Mouse (Mus musculus) neural tube, embryonic 12.5 days (tissue): ENCODE measurements around the gene 4930544G11Rik. TPM values are rescaled to one million over a fixed set of nuclear protein-coding genes. Genes with fewer than 3 reads are reported as not detected.

Experiments
- ATAC-seq: fragments of 200-750 bp; cut with Nextera tagmentation; 2 replicates; pipeline ENCODE4 v1.8.0; 2017; ENCODE audit warnings: low read depth, mild to moderate bottlenecking, moderate TSS enrichment, moderate library complexity; ENCODE audit not compliant: low FRiP score
- H3K27ac ChIP-seq: fragments of 300-500 bp; sonication (generic); 2 replicates; pipeline ENCODE4 v1.5.1; 2016
- H3K27me3 ChIP-seq: fragments of 300-500 bp; sonication (generic); replicated peaks from 2 replicates; pipeline ENCODE4 v1.6.1; 2016; ENCODE audit warnings: mild to moderate bottlenecking
- H3K36me3 ChIP-seq: fragments of 300-500 bp; sonication (generic); 2 replicates; pipeline ENCODE4 v1.6.1; 2016; ENCODE audit warnings: mild to moderate bottlenecking
- H3K4me1 ChIP-seq: fragments of 300-500 bp; sonication (generic); 2 replicates; pipeline ENCODE4 v1.6.1; 2016
- H3K4me2 ChIP-seq: fragments of 300-500 bp; sonication (generic); replicated peaks from 2 replicates; pipeline ENCODE4 v1.6.1; 2016; ENCODE audit warnings: mild to moderate bottlenecking
- H3K4me3 ChIP-seq: fragments of 300-500 bp; sonication (generic); 2 replicates; pipeline ENCODE4 v1.5.1; 2016
- H3K9ac ChIP-seq: fragments of 300-500 bp; sonication (generic); 2 replicates; pipeline ENCODE4 v1.6.1; 2016; ENCODE audit warnings: mild to moderate bottlenecking
- H3K9me3 ChIP-seq: fragments of 300-500 bp; sonication (generic); 2 replicates; pipeline ENCODE4 v1.6.1; 2016; ENCODE audit warnings: mild to moderate bottlenecking
- WGBS: fragments of 180-500 bp; shearing (Covaris S2); methylation state at CpG from one replicate; pipeline ENCODE4 v1.1.7; 2016; 5-methylcytosine and 5-hydroxymethylcytosine counted together
- polyA plus RNA-seq: library from polyadenylated mRNA; unstranded; fragments of >200 nt; fragmentation: Nextera tagmentation; extraction: Ambion mirVana; gene quantifications from 2 replicates; pipeline ENCODE4 v1.2.1, GENCODE M21; 2016

The 4930544G11Rik gene
- polyA plus RNA-seq: not detected in 2 replicates

GRCm38 (mm10) chr6:65952309-65952708, at the start of gene 4930544G11Rik:
Gene 4930544G11Rik (plus strand): TSS chr6:65952609.
- H3K4me2 ChIP-seq: no peak within 1 kb of the TSS
- no peak for ATAC-seq
- no peak within 1 kb of the TSS for H3K4me3 ChIP-seq
- H3K9me3 ChIP-seq: no peaks in the 10 kb centered on the region
- H3K27me3 ChIP-seq: no peaks in the 10 kb centered on the region
- H3K36me3 ChIP-seq: no peaks in the 10 kb centered on the region
- no peak within 1 kb of the TSS for H3K9ac ChIP-seq
- H3K27ac ChIP-seq: no peak within 1 kb of the TSS
- 95% methylated on average over 10 of the region's 10 CpGs for WGBS
- no peaks in the 10 kb centered on the region for H3K4me1 ChIP-seq

- no peak for ATAC-seq
- no peaks in the 10 kb centered on the region for H3K27me3 ChIP-seq
- no peak overlapping the region for H3K9ac ChIP-seq
- no peak overlapping the region for H3K4me3 ChIP-seq
- no peaks in the 10 kb centered on the region for H3K4me1 ChIP-seq
- H3K4me2 ChIP-seq: no peak overlapping the region
- H3K27ac ChIP-seq: no peak overlapping the region
- H3K9me3 ChIP-seq: no peaks in the 10 kb centered on the region
- 85% methylated on average over 2 of the region's 2 CpGs for WGBS
- H3K36me3 ChIP-seq: no peaks in the 10 kb centered on the region
Measured at GRCm38 (mm10) chr6:65906657-65907182, 45.7 kb upstream of the 4930544G11Rik start.

GRCm38 (mm10) chr6:65915421-65915820, 37.0 kb upstream of the 4930544G11Rik start:
- ATAC-seq: no peak
- H3K27me3 ChIP-seq: no peaks in the 10 kb centered on the region
- no peak overlapping the region for H3K4me2 ChIP-seq
- H3K9me3 ChIP-seq: no peaks in the 10 kb centered on the region
- no peak overlapping the region for H3K27ac ChIP-seq
- H3K4me3 ChIP-seq: no peak overlapping the region
- 58% methylated on average over 5 of the region's 5 CpGs for WGBS
- H3K36me3 ChIP-seq: no peaks in the 10 kb centered on the region
- no peaks in the 10 kb centered on the region for H3K4me1 ChIP-seq
- H3K9ac ChIP-seq: no peak overlapping the region

DNA sequence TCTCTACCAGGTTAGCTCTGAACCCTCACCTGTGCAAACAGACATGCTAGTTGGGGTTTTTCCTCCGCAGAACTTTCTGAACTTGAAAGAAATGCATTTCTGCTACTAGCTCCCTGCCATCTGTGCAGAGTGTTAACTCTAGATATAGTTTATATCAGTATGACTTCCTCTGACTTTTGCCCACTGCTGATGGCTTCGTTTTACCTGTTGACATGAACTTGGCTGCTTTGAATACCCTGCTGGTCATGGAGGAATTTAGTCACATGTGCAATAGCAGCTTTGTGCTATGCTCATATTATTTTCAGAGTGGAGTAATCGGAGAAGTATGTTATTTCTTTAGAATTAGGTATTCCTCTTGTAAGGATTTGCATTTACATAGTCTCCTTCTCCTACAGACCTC, 30.7 kb upstream of the 4930544G11Rik start:
- ATAC-seq: no peak
- H3K36me3 ChIP-seq: no peaks in the 10 kb centered on the region
- H3K9ac ChIP-seq: no peak overlapping the region
- no peak overlapping the region for H3K4me2 ChIP-seq
- H3K4me1 ChIP-seq: peaks cover 13% of the 10 kb centered on the region
- no peaks in the 10 kb centered on the region for H3K9me3 ChIP-seq
- no peak overlapping the region for H3K27ac ChIP-seq
- no peak overlapping the region for H3K4me3 ChIP-seq
- no peaks in the 10 kb centered on the region for H3K27me3 ChIP-seq
- 82% methylated on average over 3 of the region's 3 CpGs for WGBS

DNA sequence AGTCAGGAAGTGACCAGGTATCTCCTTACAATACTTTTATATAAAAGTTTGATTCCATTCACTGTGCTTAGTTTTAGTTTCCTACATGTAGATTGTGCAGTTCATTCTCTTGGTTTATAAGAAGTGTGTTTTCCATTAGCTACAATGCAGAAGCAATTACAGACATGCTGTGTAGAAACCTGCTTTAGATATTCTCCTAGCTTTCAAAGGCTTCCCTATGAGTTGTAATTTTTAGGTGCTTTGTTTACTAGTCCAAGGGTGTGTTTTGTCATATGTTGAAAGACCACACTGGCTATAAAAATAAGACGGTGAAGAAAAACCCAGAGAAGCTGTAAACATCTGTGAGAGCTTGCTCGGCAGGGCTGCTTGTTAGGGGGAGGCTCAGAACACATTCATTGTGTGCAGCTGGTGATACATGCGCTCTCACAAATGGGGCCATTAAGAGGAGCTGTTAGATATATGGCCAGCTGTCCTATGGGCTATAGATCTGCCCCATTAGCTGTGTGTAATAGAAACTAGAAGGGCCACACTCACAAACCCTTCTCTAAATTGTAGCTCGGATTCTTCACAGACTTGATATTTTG, 28.8 kb upstream of the 4930544G11Rik start:
- WGBS: 18% methylated on average over 4 of the region's 4 CpGs
- H3K27me3 ChIP-seq: no peaks in the 10 kb centered on the region
- no peak overlapping the region for H3K9ac ChIP-seq
- no peaks in the 10 kb centered on the region for H3K36me3 ChIP-seq
- H3K4me2 ChIP-seq: no peak overlapping the region
- no peak overlapping the region for H3K4me3 ChIP-seq
- ATAC-seq: peak; percentile 80; the same call in 1 of the 2 replicates
- H3K4me1 ChIP-seq: peaks cover 13% of the 10 kb centered on the region
- H3K9me3 ChIP-seq: no peaks in the 10 kb centered on the region
- H3K27ac ChIP-seq: no peak overlapping the region

DNA sequence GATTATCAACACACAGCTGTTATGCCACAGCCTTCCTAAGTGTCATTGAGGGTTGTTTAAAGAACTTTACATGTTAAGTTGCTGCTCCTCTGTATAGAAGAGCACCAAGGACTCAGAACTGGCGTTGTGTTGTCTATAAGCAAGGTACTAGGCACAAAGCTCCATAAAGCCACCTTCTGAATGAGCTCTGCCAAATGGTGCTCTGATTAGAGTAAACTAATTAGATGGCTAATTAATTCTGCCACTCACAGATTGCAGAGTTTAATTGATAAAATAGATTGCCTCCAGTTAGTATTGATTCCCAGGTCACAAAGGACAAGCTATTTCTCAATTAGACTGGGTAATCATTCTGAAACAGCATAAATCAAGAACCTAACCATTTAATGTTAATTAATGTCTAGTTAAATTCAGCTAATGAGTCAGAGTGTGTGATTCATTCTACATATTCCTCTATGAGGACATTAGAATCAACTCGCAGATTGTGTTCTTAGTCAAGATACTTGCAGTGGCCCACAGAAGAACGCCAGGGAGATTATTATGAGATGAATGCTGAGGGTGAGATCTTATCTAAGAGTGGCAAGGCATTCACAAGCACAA, 26.6 kb upstream of the 4930544G11Rik start:
- H3K27ac ChIP-seq: no peak overlapping the region
- H3K36me3 ChIP-seq: no peaks in the 10 kb centered on the region
- H3K4me2 ChIP-seq: no peak overlapping the region
- peaks cover 13% of the 10 kb centered on the region for H3K4me1 ChIP-seq
- no peaks in the 10 kb centered on the region for H3K9me3 ChIP-seq
- no peak overlapping the region for H3K4me3 ChIP-seq
- H3K9ac ChIP-seq: no peak overlapping the region
- peak; percentile 51 for ATAC-seq
- WGBS: 73% methylated on average over 3 of the region's 3 CpGs
- H3K27me3 ChIP-seq: no peaks in the 10 kb centered on the region

DNA sequence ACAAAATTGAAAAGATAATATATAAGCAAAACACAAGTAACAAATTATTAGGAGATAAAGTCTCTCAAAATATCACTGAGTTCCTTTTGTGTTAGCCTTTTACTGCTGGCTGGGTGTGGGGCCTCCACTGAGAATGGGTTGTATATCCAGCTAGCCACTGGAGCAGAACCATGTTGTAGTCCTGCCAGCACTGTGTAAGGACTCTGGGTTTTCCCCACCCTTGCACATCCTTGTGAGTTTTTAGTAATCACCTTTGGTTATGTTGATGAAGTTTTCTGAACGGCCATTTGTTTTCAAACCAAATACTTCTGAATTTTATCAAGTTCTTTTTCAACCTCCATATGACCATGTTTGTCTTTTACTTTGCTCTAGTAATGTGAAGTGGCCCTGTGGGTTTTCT, 21.9 kb upstream of the 4930544G11Rik start:
- H3K36me3 ChIP-seq: no peaks in the 10 kb centered on the region
- no peak overlapping the region for H3K4me3 ChIP-seq
- H3K27ac ChIP-seq: no peak overlapping the region
- H3K27me3 ChIP-seq: no peaks in the 10 kb centered on the region
- H3K9ac ChIP-seq: no peak overlapping the region
- peaks cover 8% of the 10 kb centered on the region for H3K4me1 ChIP-seq
- no peak for ATAC-seq
- 84% methylated on average over 1 of the region's 1 CpGs for WGBS
- no peaks in the 10 kb centered on the region for H3K9me3 ChIP-seq
- no peak overlapping the region for H3K4me2 ChIP-seq

DNA sequence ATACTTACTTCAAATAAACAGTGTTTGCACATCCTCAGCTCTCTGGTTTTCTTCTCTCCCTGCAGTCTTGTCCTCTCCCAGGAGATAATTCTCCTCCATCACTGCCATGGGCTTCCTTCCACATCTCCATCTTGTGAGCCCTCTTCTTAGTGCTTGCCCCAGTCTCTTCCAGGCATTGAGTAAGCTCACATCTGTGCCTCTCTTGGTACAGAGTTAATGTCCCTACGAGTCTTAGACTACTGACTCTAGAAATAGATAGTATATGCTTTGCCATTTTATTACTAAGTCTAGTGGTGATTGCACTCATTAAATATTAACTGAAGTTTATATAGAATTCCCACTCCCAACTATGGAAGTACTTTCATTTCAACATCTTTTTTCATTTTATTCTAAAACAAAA, 19.6 kb upstream of the 4930544G11Rik start:
- Histone ChIP-seq H3K9ac (no peak overlapping the region), H3K4me3 (no peak overlapping the region), H3K4me2 (no peak overlapping the region), H3K36me3 (no peaks in the 10 kb centered on the region), H3K4me1 (peaks cover 8% of the 10 kb centered on the region), H3K27ac (no peak overlapping the region), H3K9me3 (no peaks in the 10 kb centered on the region), H3K27me3 (no peaks in the 10 kb centered on the region)
- WGBS: 25% methylated on average over 1 of the region's 1 CpGs
- ATAC-seq: no peak

- no peaks in the 10 kb centered on the region for H3K27me3 ChIP-seq
- H3K9me3 ChIP-seq: no peaks in the 10 kb centered on the region
- ATAC-seq: peak; percentile 84
- no peaks in the 10 kb centered on the region for H3K36me3 ChIP-seq
- H3K9ac ChIP-seq: no peak overlapping the region
- peaks cover 8% of the 10 kb centered on the region for H3K4me1 ChIP-seq
- H3K4me2 ChIP-seq: no peak overlapping the region
- H3K27ac ChIP-seq: no peak overlapping the region
- WGBS: 15% methylated on average over 4 of the region's 4 CpGs
- no peak overlapping the region for H3K4me3 ChIP-seq
Measured at GRCm38 (mm10) chr6:65933177-65933576, 19.2 kb upstream of the 4930544G11Rik start.

DNA sequence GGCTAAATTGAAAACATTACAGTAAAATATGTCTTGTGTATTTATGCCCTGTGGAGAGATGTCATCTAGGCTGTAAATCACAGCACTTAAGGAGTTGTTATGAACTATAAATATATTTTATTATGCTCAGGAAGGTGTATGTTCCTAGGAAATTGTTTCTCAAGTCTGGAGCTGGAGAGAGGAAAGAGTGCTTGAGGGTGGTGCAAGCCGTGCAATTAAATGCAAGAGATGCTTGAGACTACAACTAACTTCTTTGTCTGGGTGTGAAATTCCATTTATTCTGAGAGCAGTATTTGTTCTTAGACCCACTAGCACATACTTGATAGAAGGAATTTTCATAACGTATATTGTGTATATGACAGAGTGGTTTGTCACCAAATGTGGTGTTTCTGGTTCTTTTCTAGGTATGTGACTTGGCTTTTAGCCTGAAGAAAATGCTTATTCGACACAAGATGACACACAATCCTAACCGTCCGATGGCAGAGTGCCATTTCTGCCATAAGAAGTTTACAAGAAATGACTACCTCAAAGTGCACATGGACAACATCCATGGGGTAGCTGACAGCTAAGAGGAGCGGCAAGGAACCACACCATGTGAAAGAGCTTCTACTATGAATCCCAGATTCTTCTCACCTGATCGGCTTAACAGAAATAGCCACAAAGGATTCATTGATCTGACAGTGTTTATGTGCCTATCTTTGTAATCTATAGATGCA, 16.7 kb upstream of the 4930544G11Rik start:
- ATAC-seq: no peak
- no peak overlapping the region for H3K4me2 ChIP-seq
- peaks cover 8% of the 10 kb centered on the region for H3K4me1 ChIP-seq
- H3K27ac ChIP-seq: no peak overlapping the region
- H3K27me3 ChIP-seq: no peaks in the 10 kb centered on the region
- WGBS: 91% methylated on average over 7 of the region's 7 CpGs
- no peak overlapping the region for H3K9ac ChIP-seq
- H3K4me3 ChIP-seq: no peak overlapping the region
- no peaks in the 10 kb centered on the region for H3K9me3 ChIP-seq
- H3K36me3 ChIP-seq: no peaks in the 10 kb centered on the region

DNA sequence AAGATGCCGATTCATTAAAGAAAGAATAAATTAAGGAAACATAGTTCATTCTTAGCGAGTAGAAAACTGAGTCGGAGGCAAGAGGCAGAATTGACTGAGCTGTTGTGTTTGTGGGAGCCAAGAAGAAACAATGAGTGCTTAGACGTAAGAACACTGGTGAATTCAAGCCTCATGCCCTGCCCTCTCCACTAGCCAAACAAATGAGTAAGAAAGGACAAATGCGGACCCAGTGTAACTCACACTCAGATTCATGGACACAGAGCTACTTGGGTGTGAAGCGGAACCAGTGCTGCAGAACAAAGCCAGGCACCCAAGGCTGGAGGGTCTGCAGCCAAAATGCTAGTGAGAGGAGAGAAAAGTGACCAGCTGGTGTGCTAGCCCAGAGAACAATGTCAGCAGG, 1.9 kb upstream of the 4930544G11Rik start:
- H3K9ac ChIP-seq: no peak overlapping the region
- no peaks in the 10 kb centered on the region for H3K9me3 ChIP-seq
- H3K27me3 ChIP-seq: no peaks in the 10 kb centered on the region
- H3K4me2 ChIP-seq: no peak overlapping the region
- WGBS: 75% methylated on average over 6 of the region's 6 CpGs
- no peaks in the 10 kb centered on the region for H3K4me1 ChIP-seq
- H3K27ac ChIP-seq: no peak overlapping the region
- no peak for ATAC-seq
- H3K36me3 ChIP-seq: no peaks in the 10 kb centered on the region
- no peak overlapping the region for H3K4me3 ChIP-seq

DNA sequence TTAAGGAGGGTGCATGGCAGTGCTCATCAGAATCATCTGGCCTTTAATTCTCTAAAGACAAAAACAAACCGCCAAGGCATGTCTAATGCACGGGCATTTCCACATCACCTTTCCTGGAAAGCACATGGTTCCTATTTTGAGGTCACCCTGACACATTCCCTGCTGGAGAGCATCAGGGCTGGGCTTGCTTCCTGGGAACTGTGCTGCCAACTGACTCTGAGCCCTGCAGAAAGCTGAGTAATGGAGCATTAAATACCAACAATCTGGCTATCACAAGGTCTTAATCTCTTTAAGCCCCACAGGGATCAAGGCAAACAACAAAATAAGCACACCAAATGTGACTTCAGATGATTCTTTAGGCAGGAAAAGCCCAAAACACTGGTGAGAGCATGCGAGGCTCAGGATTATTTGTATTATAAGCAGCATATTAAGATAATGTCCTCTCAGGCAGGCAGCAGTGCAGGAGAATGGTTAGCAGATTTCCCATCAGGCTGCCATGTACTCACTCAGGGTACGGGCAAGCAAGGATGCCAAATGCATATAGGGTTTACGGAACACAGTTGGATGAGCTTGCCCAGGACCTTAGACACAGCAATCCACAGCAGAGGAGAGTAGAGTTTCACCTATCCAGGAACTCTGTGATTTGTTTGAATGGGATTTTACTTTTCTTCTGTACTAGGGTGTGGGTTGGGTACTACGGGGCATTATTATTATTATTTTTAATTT, 17.1 kb downstream of the 4930544G11Rik start:
- Histone ChIP-seq H3K36me3 (no peaks in the 10 kb centered on the region), H3K27me3 (no peaks in the 10 kb centered on the region), H3K9me3 (no peaks in the 10 kb centered on the region), H3K4me1 (peaks cover 5% of the 10 kb centered on the region; the same call in 1 of the 2 replicates), H3K9ac (no peak overlapping the region), H3K27ac (no peak overlapping the region), H3K4me3 (no peak overlapping the region), H3K4me2 (no peak overlapping the region)
- peak; percentile 56; the same call in 1 of the 2 replicates for ATAC-seq
- WGBS: 73% methylated on average over 6 of the region's 6 CpGs
